Mouse (Mus musculus) forelimb bud, embryonic 11.5 days (tissue): ENCODE measurements around the gene Htr2b.

Experiments used
- DNase-seq: peaks from one replicate; pipeline ENCODE4 v3.0.0-alpha.2; 2012; ENCODE audit warnings: low read depth, low spot score

Htr2b gene

DNA sequence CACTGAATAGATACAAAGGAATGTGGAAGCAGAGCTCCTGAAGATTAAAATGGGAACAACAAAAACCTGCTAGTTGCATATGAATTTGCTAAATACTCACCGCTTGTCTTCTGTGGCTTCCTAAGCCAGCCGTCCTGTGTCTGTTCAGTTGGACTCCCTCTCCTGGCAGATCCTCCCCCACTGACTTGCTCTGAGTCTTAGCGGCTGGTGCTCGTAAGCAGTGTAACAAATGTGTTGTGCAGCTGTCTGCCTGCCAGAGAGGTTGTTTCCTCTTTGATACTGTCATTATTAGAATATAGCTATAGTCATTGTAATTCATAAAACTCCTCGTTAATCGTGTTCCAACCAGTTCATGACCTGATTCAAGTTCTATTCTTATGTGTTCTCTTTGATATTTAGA, at the start of gene Htr2b:
TSS of gene Htr2b (minus strand) at position 192 of the 400 bp plus-strand sequence.
- DNase-seq, result no peak

DNA sequence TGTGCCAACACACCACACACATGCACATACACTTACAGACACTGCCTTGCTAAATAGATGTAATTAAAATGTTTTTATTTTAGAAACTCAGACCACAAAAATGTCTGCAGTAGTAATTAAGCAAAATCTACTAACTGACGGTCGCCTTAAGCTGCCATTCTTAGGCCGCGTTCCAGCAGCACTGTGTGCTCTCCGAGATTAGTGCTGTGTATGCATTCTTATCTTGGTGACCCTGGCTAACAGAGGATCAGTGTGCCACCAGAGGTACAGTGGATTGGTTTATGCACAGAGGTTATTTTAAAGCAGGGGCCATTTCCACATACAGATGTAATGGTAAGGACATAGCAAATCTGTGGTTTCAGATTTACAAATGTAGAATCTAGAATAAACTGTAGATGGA, 49.3 kb upstream of the Htr2b start:
- DNase-seq, result no peak

DNA sequence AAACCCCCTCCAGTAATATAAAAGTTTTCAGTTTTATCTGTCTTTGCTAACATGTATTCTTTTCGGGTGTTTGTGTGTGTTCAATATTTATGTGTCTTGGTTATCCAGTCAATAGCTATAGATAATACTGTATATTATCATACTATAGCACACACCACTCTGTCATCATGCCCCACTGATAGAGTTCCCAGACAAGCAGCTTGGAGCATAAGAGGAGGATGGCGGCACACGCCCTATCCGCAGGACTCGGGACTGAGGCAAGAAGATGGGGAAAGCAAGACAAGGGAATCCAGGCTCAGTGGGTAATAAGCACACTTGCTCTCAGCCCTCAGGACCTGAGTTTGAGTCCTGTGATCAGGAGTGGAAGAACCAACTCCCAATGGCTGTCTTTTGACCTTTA, 48.7 kb upstream of the Htr2b start:
- DNase-seq, result no peak

DNA sequence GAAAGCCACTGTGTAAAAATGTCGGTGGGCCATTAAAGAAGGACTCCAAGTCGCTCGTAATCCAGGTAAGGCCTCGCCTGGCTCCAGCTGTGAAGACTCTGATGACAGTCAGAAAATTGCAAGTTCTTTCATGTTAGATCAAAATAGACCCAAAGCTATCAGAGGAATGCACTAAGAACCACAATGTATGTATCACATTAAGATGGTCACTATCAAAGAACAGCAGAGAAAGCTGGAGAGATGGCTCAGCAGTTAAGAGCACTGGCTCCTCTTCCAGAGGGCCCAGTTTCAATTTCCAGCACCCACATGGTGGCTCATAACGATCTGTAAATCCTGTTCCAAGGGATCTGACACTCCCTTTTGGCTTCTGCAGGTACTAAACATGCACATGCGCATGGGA, 48.3 kb upstream of the Htr2b start:
- no peak for DNase-seq

DNA sequence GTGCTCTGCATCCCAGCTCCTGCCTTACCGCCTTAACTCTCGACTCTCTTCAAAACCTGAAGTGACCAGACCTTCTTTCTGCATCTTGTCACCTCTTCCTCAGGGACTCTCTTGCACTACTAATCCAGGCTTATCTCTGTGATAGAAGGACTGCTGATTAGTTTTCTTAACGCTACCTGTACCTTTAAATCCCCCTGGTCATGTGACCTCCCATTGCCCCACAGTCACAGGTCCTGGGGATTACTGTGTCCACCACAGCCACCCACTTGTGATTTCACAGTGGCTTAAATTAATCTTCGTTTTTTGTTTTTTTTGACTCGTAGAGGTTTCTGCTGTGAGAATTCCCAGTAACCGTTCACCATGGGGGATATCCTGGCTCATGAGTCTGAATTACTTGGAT, 44.8 kb upstream of the Htr2b start:
- no peak for DNase-seq

DNA sequence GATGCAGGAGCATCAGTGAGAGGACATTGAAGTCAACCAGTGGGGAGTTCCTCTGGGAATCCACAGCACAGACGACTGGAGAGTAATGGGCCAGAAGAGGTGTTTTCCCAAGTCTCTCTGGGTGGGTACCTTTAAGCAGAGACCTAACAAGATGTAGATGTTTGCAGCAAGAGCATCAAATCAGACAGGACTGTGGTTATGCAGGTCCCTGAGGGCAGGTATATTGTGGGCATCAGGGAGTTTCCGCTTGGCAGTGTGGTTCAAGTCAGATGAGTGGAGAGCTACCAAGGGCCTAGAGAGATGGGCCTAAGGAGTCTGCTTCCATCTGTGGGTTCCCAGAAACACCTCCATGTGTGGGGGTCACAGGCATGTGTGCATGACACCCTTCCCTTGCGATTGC, 44.3 kb upstream of the Htr2b start:
- DNase-seq, result no peak

DNA sequence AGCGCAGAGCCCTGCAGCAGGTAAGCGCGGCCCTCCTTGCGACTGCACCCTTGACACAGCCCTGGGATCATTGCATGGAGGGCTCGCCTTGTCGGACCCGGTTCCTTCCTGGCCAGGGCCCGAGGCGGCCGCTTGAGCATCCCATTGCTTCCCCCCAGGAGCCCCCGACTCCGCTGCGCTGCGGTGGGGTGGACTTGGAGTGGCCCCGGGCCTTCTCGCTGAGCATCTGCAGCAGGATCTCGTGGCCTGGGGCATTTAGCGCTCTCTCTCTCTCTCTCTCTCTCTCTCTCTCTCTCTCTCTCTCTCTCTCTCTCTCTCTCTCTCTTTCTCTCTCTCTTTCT, 43.0 kb upstream of the Htr2b start:
- DNase-seq, result no peak

DNA sequence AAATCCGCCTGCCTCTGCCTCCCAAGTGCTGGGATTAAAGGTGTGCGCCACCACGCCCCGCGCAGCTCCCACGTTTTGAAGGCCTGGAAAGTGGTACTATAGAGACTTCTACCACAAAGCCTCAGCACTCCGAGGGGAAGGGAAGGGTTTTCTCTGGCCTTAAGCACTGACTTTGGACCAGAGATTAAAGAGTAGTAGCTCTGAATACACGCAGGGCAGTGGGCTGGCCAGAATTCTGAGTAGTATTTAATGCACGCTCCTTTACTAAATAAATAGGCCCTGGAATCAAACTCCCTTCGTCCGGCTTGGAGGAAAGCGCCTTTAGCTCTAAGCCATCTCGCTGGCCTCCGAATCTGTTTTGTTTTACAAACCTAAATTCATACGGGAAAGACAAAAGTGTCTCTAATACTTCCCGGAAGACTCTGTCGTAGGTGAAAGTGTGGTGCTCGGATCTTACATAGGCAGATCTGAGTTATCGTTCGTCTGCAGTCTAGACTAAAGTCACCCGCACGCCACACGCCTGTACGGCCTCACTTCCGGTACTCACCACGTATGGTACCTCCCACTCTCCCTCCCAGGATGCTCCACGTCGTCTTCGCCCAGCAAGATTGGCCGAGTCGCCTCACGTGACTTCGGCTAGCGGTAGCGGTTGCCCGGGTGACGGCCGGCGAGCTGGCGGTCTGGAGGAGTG, 42.5 kb upstream of the Htr2b start, which contains the start of gene Armc9:
TSS of gene Armc9 (plus strand) at position 648 of the 691 bp plus-strand sequence.
- DNase-seq, result peak; percentile 95

DNA sequence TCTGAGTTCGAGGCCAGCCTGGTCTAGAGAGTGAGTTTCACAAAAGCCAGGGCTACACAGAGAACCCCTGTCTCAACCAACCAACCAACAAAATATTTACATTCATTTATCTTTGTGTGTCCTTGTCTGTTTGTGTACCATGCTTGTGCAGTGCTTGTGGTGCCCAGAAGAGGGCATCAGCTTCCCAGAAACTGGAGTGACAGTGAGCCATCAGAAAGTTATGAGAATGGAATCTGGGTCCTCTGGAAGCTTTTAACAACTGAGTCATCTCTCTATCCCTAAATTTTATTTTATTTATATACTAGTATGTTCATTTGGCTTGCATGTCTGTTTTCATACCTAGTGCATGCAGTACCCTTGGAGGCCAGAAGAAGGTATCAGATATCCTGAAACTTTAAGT, 40.8 kb upstream of the Htr2b start:
- DNase-seq, result no peak

DNA sequence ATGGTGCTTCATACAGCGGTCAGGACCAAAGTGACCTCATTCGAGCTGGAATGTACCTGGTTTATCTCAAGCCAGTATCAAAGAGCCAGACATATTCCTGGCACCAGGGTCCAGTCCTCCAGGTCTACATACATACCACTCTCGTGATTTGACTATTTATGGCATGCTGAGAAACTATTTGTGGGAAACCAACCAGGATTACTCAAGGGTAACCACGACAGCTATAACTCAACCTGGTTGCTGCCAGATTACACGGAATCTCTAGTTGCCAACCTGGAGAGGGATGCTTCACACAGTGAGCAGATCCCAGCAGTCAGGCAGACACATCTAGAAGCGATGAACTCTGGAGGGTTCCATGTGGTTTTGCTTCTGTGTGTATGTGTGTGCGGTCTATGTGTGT, 39.6 kb upstream of the Htr2b start:
- no peak for DNase-seq

DNA sequence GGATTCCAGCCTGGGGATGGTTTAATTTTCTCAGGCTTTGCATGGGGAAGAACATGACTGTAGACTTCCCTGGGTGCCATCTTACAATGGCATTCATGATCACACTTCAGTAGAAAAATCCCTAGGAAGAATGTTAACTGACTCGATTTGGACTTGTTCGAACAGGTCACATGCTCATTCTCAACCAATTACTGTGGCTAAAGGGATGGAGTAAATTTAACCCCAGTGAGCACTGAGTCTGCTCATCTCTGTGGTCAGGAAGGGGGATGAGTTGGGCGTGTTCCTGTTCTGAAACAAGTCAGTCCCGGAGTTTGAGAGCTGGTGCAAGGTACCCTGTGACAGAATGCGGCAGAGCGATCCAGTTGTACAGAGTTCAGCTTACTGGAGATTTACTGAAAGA, 39.2 kb upstream of the Htr2b start:
- no peak for DNase-seq

DNA sequence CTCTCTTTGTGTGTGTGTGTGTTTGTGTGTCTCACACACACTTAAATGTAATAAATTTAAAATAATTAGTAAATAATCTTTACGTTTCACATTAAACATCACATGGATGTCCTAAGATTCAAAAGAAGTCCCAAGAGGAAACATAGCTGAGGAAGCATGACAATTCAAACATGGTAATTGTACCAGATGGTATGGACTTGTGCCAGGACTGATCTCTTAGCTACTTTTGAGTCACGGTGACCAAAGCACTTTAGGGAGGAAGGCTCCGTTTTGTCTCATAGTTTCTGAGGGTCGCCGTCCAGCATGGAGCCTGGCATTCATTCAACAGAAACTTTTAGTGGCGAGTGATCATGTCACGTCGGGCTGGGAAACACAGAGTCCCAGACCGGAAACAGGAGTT, 36.4 kb upstream of the Htr2b start:
- DNase-seq, result no peak

DNA sequence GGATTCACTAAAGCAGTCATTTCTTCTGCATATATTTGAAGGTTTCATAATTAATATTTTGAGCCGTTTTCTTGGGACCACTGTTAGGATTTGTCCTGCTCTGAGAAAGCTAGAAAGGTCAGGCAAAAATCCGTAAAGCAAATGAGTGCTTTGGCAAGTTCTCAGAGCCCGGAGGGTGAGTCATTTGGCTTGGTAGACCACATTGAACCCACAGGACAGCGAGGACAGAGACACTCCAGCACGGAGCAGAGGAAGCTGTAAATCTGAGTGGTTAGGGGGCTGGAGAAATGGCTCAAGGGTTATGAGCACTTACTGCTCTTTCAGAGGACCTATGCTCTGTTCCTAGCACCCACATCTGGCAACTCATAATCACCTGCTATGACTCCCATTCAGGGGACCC, 35.8 kb upstream of the Htr2b start:
- DNase-seq, result no peak

DNA sequence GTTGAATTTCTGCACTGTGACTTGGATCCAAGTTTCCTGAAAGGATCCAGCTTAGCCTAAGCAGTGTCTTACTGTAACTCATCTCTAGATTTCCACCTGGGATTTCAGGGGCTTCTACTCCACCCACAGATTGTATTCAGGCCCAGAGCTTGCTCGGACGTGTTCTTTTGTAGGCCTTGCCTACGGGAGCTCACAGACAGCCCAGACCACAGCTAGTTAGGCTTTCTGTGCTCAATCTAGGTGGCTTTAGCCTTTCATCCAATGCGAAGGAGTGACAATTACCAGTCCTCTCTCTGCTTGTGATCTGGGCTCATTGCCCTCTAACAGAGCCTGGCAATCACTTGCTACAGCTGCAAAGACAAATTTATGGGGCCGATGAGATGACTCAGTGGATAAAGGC, 34.5 kb upstream of the Htr2b start:
- no peak for DNase-seq

DNA sequence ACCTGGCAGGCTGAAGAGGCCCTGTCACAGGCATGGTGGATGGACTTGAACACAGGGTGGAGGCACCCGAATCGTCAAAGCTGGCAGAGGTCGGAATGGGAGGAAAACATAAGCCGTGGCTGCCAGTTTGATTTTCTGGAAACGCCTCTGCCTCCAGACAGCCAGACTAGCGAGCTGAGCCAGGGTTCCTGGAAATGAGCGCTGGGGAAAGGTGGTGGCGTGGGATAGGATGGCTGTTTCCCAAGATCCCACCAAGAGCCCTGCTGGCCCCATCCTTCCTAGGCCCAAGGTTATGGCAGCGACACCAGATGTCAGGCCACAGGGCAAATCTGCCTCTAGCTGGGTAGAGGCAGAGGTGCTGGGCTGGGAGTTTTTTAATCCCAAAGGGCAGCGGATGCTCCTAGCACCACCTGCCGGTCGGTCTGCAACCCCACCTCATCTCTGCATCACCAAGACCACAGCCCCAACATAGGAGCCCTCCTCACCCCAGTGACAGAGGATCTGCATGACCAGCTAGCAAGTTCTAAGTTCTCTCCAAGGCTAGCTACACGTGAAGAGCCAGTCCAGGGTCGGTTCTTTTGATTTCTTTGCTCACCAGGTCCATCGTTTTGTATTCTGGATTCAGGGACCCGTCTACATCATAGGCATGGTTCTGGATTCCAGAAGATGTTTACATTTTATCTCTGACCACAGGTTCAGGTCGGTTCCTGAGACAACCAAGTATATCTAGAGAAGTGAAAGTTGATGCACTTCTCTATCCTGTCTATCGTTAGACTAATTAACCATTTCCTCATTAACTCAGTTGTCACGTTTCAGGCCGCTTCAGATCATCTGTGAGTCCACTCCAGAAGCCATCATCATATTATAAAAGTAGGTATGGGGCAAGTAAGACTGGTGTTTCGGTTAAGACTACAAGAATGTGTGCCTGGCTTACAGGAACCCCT, 32.5 kb upstream of the Htr2b start:
- DNase-seq, result no peak

DNA sequence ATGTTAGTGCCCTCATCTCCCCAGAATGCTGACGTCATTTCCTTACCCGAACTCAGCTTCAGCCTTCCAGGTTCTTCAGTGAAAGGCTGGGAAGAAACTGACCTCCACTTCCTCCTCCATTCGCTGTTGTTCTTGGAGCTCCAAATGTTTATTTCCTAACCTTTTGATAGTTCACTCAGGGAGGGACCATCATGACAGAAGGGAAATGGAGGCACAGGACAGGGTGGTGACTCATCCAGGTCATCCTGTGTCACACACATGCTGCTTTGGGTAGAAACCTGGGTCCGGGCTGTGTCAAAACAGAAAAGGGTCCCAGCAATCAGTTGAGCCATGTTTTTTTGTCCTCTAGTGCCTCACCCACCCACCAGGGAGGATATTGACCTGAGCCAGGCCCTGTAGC, 31.4 kb upstream of the Htr2b start:
- DNase-seq, result no peak

DNA sequence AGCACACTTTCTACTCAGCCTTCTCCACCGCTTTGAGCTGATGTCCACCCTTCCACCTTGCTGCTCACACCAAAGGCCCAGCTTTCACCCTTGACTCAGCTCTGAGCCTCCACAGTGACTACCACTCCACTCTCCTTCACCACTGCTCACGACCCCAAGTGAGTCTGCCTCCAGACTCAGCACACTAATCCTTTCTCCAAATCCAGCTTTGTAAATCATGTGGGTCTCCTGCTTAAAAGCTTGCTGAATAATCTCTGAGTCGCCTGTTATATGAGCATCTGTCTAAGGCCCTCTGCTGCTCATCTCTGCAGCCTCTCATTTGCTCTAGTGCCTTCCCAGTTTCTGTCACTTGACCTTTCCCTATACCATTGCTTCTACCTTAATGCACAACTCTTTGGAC, 29.3 kb upstream of the Htr2b start:
- DNase-seq, result no peak

DNA sequence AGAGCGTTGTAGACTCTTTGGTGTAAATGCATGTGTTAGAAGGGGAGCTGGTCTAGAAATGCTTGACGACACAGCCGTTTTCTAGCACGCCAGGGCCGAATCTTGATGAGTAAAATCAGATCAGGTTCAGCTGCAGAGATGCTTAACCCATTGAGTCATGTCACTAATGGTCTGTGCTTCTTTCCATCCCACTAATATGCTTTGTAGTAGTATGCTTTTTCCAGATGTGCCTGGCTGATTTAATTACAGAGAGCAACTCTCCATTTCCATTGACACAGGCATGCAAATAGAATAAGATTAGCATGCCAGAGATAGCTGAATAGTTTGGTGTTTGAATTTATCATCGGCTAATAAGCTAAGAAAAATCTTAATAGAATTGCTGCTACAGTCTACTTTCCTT, 23.5 kb upstream of the Htr2b start:
- no peak for DNase-seq

DNA sequence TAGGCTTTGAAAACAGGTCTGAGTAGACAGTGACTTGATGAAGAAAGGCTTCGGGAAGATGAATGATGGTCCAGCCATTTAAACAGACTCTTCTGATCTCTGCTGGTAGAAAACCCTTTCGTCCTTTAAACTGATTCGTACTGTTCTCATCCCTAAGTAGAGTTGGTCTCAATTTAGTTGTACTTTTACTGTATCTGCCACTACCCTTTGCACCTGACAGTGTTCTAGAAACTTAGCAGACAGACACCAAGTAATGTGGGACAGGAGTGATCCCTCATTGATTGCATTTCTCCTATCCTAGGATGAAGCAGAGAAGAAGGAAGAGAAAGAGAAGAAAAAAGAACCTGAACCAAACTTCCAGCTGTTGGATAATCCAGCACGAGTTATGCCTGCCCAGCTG, 21.6 kb upstream of the Htr2b start, which contains the start of gene Gm21972:
TSS of gene Gm21972 (plus strand) at position 301 of the 400 bp plus-strand sequence.
- DNase-seq, result no peak

DNA sequence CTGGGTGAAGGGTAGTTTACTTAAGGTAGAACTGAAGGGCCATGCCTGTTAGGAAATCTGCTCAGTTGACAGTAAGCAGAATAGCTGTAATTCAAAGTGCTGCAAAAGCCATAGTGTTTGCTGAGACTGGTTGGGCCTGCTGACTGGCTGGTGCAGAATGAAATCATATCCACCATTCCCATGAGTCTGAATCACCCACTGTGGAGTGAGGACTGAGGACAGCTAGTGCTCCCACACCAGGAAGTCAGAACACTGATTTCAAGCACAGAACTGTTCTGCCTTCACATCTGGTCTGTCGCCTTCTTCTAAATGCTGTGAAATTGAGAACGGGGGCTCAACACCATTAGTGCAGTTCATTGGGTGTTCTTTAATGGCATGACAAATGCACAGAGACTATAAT, 14.3 kb upstream of the Htr2b start:
- no peak for DNase-seq

DNA sequence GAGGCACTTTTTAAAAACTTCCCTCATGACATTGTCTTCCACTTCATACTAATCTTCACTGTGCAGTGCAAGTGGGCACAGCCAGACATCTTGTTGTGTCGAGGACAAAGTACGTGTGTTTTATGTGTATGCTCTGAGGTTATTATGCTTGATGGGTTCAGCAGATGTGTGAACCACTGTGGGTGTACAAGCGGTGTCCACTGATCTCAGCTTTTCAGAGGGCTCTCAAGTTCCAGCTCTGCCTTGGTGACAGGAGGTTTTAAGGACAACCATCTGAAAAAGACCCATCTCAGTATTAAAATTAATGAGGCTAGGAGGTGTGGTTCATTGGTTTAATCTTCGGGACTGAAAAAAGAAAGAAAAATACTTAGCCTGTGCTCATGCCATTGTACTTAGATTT, 7.8 kb upstream of the Htr2b start:
- no peak for DNase-seq

DNA sequence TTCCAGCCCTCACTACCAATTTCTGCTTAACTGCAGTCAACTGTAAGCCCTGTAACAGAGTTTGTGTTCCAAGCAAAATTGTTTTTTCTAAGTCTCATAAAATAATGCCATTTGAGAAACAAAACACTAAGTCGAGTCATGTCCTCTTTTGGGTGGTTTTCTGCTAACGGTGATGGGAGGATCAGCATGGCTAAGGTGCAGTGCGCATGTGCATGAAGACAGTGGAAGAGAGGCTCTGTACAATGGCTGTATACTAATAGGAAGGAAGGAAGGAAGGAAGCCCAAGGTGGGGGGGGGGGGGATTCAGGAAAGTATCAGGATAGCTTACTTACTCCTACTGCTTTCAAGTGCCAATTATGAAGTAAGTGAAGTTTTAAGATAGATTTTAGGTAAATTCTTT, 2.4 kb upstream of the Htr2b start:
- DNase-seq, result no peak

DNA sequence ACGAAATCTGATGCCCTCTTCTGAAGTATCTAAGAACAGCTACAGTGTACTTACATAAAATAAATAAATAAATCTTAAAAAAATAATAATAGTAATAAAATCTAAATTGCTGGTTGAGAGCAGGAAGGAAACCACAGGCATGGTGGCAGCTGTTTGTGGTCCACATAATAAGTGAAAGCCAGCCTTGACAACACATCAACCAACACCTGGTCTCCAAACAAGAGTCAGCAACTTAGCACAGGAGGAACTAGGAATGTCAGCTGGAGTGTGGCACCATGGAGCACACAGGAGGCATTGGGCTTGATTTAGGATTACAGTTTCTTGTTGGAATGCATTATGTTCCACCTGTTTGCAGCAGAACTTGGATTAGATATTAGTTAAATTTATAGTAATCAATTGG, 6.7 kb downstream of the Htr2b start:
- peak; percentile 7 for DNase-seq
